Mouse (Mus musculus) ovary, postnatal 14 days (tissue): ENCODE measurements around the gene Sf3a2.

Experiments
- DNase-seq: peaks from one replicate; pipeline ENCODE4 v3.0.0; 2022; ENCODE audit warnings: low spot score

Gene Sf3a2

DNA sequence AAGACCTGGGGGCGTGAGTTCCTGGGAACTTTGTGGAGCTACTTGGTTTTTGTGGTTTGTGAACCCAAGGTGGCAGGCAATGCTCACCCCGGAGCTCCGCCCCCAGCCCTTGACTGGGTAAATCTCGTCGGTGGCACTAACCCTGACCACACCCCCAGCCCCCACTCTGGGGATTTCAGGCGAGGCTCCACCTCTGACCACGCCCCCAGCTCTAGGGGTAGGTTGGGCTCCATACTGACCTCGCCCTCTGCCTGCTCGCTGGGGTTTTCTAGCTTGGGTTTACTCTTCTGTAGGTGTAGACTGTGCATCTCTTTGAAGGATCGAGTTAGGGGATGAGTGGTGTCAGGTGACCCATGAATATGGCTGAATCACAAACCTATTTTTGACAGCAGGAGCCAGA is 50.6 kb downstream of the Sf3a2 start:
- DNase-seq, result no peak
